Mouse (Mus musculus) brain, embryonic 14.5 days (tissue): ENCODE data around the gene Schip1.

Source experiments
- CTCF ChIP-seq: fragments of 200-500 bp; IDR thresholded peaks from 2 replicates; pipeline ENCODE4 v1.5.1; 2012; ENCODE audit warnings: inconsistent platforms, mild to moderate bottlenecking, moderate library complexity, borderline replicate concordance; ENCODE audit not compliant: insufficient read depth, insufficient read length; ENCODE audit errors: extremely low read depth
- POLR2A ChIP-seq: fragments of 200-500 bp; IDR thresholded peaks from 2 replicates; pipeline ENCODE4 v1.6.1; 2012; ENCODE audit warnings: mild to moderate bottlenecking, inconsistent platforms, borderline replicate concordance; ENCODE audit not compliant: poor library complexity, insufficient read depth, insufficient read length, severe bottlenecking; ENCODE audit errors: extremely low read depth

GRCm38 (mm10) chr3:68451634-68452033, 387.0 kb downstream of the Schip1 start:
- no peak for TF ChIP-seq POLR2A
- TF ChIP-seq CTCF, result no peak
